Mouse (Mus musculus) megakaryocyte, embryonic 14.5 days (primary cell): Measurements from ENCODE around the gene Sox5.

Experiments used
- FLI1 ChIP-seq: IDR thresholded peaks from 2 replicates; pipeline ENCODE4 v1.6.1; 2012; ENCODE audit warnings: low read length, inconsistent platforms, mixed read lengths
- GATA1 ChIP-seq: IDR thresholded peaks from 3 replicates; pipeline ENCODE4 v1.6.1; 2012; ENCODE audit warnings: mixed read lengths, low read length, inconsistent platforms, borderline replicate concordance

DNA sequence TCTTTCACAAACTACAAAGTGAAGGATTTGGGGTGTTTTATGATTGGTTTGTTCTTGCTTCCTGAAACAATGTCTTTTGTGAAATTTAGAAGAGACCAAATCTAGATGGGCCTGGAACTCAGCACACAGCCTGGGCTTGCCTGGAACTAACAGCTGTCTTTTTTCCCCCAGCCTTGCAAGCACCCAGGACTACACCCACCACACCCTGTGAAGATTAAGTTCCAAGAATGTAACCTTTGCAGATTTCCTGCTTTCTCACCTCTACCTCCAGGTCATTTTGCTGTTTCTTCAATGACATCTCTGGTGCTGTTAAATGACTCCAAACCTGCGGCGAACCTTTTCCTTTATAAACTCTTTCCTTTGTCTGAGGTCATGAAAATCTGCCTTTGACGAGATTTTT lies 455.0 kb downstream of the Sox5 start:
- TF ChIP-seq GATA1 (no peak), FLI1 (no peak)
